Mouse (Mus musculus): ENCODE data around the gene Arid1a. TPM values are rescaled to one million over a fixed set of nuclear protein-coding genes. Genes with fewer than 3 reads are reported as not detected.

Gene Arid1a
- polyA plus RNA-seq, 1 experiment from 2014 or later = 7.6 TPM

DNA sequence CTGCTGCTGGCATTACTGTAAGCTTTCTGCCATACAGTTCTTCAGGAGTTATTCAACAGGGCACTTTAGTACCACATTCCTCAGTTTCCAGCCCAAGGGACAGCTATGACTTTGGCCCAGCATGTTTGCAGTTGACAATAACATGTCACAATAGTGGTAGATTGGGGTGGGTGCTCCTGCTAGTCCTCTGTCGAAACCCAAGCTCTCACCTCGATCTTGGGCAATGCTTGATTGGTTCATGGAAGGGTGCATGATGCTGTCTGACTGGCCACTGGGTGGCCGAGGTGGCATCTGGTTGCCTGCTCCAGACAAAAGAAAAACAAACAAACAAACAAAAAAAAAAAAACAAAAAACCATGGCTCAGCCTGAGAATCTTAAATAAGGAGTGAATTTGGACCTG is 61.2 kb downstream of the Arid1a start:
- H3K27ac ChIP-seq (replicated peaks) = no peak overlapping the region
- no peaks in the 10 kb centered on the region for H3K4me1 ChIP-seq (replicated peaks)
- no peak for ATAC-seq (ENCODE audit: insufficient read depth)
- 74% methylated on average over 3 of the region's 3 CpGs for WGBS (ENCODE audit: insufficient replicate concordance)
- no peak overlapping the region for H3K4me2 ChIP-seq
- H3K9me3 ChIP-seq (replicated peaks) = no peaks in the 10 kb centered on the region
- H3K9ac ChIP-seq = no peak overlapping the region
- no peak overlapping the region for H3K4me3 ChIP-seq (replicated peaks)
- peaks cover 94% of the 10 kb centered on the region for H3K36me3 ChIP-seq (replicated peaks)
- no peaks in the 10 kb centered on the region for H3K27me3 ChIP-seq

- 52% methylated on average over 5 of the region's 5 CpGs for WGBS (ENCODE audit: insufficient replicate concordance)
- H3K27ac ChIP-seq (replicated peaks) = no peak overlapping the region
- H3K36me3 ChIP-seq (replicated peaks) = peaks cover 100% of the 10 kb centered on the region
Observed at GRCm38 (mm10) chr4:133690252-133690651, 66.3 kb downstream of the Arid1a start.

GRCm38 (mm10) chr4:133688417-133689067 is 68.0 kb downstream of the Arid1a start:
- Histone ChIP-seq H3K4me1 (replicated peaks) (peaks cover 6% of the 10 kb centered on the region; the same call in 1 of the 2 replicates), H3K4me3 (replicated peaks) (no peak overlapping the region), H3K27me3 (no peaks in the 10 kb centered on the region), H3K9ac (no peak overlapping the region), H3K9me3 (replicated peaks) (no peaks in the 10 kb centered on the region), H3K4me2 (no peak overlapping the region), H3K36me3 (replicated peaks) (peaks cover 100% of the 10 kb centered on the region), H3K27ac (replicated peaks) (no peak overlapping the region)
- WGBS (ENCODE audit: insufficient replicate concordance) = 85% methylated on average over 7 of the region's 7 CpGs
- ATAC-seq (ENCODE audit: insufficient read depth) = 0 out of 2 replicates have a peak, but pooled peaks have one; percentile 26

More at GRCm38 (mm10) chr4:133690252-133690651, 66.3 kb downstream of the Arid1a start:
- Histone ChIP-seq H3K4me3 (replicated peaks) (no peak overlapping the region), H3K9ac (no peak overlapping the region), H3K4me1 (replicated peaks) (peaks cover 6% of the 10 kb centered on the region; the same call in 1 of the 2 replicates), H3K9me3 (replicated peaks) (no peaks in the 10 kb centered on the region), H3K27me3 (no peaks in the 10 kb centered on the region), H3K4me2 (no peak overlapping the region)
- ATAC-seq (ENCODE audit: insufficient read depth) = no peak

DNA sequence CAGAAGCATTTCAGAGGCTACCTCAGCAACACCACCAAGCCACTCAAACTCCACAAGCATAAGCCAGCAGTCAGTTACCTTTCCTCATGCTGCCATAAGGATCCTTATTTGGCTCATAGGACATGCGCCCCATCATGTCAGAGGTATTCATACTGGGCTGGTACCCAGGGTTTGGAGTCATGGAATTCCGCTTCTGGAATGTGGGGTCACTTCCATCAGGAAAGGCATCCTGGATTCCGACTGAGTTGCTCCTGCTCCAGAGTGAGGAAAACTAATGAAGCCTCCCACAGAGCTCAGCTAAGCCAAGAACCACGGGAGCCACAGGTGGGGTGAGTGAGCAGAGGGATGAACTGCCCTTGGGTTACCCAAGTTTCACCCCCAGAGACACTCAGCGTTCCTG is 69.4 kb downstream of the Arid1a start:
- Histone ChIP-seq H3K27ac (replicated peaks) (no peak overlapping the region), H3K4me1 (replicated peaks) (peaks cover 6% of the 10 kb centered on the region; the same call in 1 of the 2 replicates), H3K36me3 (replicated peaks) (peaks cover 100% of the 10 kb centered on the region), H3K9ac (no peak overlapping the region), H3K27me3 (no peaks in the 10 kb centered on the region), H3K4me3 (replicated peaks) (no peak overlapping the region), H3K9me3 (replicated peaks) (no peaks in the 10 kb centered on the region), H3K4me2 (no peak overlapping the region)
- WGBS (ENCODE audit: insufficient replicate concordance) = 82% methylated on average over 5 of the region's 5 CpGs
- no peak for ATAC-seq (ENCODE audit: insufficient read depth)

DNA sequence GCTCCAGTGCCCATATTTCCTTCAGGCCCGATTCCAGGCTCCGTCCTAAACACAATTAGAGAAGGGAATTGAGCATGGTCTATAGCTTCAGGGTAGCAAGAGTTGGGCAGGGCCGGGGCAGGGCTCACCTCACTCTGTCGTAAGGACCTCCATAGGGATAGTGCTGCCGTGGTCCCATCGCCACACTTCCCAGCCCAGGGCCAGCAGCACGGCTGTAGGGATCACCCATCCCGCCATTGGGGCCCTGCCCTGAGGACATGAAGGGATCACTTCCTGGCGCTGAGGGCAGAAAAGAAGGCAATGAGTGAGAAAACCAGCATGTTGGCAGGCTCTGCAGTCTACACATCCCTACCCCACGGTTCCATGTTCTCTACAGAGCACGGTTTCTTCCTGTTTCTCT is 70.1 kb downstream of the Arid1a start:
- H3K9me3 ChIP-seq (replicated peaks) = no peaks in the 10 kb centered on the region
- H3K4me2 ChIP-seq = no peak overlapping the region
- no peak overlapping the region for H3K4me3 ChIP-seq (replicated peaks)
- H3K27me3 ChIP-seq = no peaks in the 10 kb centered on the region
- H3K9ac ChIP-seq = no peak overlapping the region
- 86% methylated on average over 11 of the region's 11 CpGs for WGBS (ENCODE audit: insufficient replicate concordance)
- peaks cover 100% of the 10 kb centered on the region for H3K36me3 ChIP-seq (replicated peaks)
- no peak overlapping the region for H3K27ac ChIP-seq (replicated peaks)
- peaks cover 6% of the 10 kb centered on the region; the same call in 1 of the 2 replicates for H3K4me1 ChIP-seq (replicated peaks)
- ATAC-seq (ENCODE audit: insufficient read depth) = no peak

DNA sequence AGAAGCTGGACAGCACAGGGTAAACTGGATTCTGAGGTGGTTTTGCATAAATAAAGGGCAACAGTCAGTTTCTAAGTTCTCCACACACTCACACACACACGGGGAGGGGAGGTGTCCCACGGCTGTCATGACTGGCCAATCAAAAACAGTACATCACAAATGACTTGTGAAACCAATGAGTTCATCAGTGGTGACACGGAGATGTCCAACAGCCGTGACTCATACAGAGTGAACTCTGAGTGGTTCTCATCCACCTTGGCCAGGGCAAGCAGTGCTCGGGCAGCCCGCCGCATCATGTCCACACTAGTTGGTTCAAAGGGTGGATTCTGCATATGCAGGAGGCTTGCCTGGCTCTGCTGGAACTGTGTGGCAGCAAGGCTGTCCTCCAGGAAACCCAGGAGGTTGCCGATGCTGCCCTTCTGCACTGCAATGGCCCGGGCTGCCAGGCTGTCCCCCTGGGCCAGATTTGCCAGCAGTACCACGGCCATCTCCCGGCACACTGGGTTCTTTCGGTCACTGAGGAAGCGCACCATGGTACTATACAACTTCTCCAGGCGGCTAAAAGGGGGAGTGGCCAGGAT is 76.3 kb downstream of the Arid1a start:
- Histone ChIP-seq H3K36me3 (replicated peaks) (peaks cover 69% of the 10 kb centered on the region), H3K9ac (no peak overlapping the region), H3K27me3 (no peaks in the 10 kb centered on the region), H3K4me1 (replicated peaks) (peaks cover 28% of the 10 kb centered on the region), H3K4me3 (replicated peaks) (no peak overlapping the region), H3K4me2 (no peak overlapping the region), H3K9me3 (replicated peaks) (no peaks in the 10 kb centered on the region), H3K27ac (replicated peaks) (no peak overlapping the region)
- 84% methylated on average over 14 of the region's 14 CpGs for WGBS (ENCODE audit: insufficient replicate concordance)
- no peak for ATAC-seq (ENCODE audit: insufficient read depth)

DNA sequence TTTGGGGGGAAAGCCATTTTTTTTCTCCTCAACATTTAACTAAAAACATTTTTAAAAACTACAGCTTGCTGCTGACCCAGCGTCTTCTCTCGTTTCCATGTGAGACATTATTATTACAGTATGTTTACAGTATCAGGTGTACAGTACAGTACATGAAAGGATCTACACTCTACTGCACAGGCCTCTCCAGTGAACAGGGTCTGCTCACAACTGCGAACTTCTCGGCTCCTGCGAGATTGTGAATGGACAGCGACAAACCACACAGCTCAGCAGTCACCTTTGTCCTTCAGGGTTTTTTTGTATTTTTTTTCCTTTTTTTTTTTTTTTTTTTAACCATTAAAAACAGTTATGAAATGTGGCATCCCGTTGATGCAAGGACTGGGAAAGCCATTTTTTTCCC is 76.9 kb downstream of the Arid1a start:
- Histone ChIP-seq H3K9ac (no peak overlapping the region), H3K27ac (replicated peaks) (no peak overlapping the region)
- WGBS (ENCODE audit: insufficient replicate concordance) = 85% methylated on average over 7 of the region's 7 CpGs

GRCm38 (mm10) chr4:133677266-133677665 is 79.3 kb downstream of the Arid1a start:
- H3K9me3 ChIP-seq (replicated peaks) = no peaks in the 10 kb centered on the region
- H3K4me2 ChIP-seq = no peak overlapping the region
- 35% methylated on average over 7 of the region's 7 CpGs for WGBS (ENCODE audit: insufficient replicate concordance)
- H3K9ac ChIP-seq = no peak overlapping the region
- H3K27ac ChIP-seq (replicated peaks) = no peak overlapping the region
- peaks cover 39% of the 10 kb centered on the region for H3K36me3 ChIP-seq (replicated peaks)
- H3K27me3 ChIP-seq = no peaks in the 10 kb centered on the region
- no peak for ATAC-seq (ENCODE audit: insufficient read depth)
- peaks cover 55% of the 10 kb centered on the region for H3K4me1 ChIP-seq (replicated peaks)
- H3K4me3 ChIP-seq (replicated peaks) = no peak overlapping the region

More for the DNA sequence above, 76.9 kb downstream of the Arid1a start:
- Histone ChIP-seq H3K27me3 (no peaks in the 10 kb centered on the region), H3K9me3 (replicated peaks) (no peaks in the 10 kb centered on the region), H3K4me1 (replicated peaks) (peaks cover 35% of the 10 kb centered on the region), H3K4me2 (no peak overlapping the region), H3K4me3 (replicated peaks) (no peak overlapping the region), H3K36me3 (replicated peaks) (peaks cover 62% of the 10 kb centered on the region)
- no peak for ATAC-seq (ENCODE audit: insufficient read depth)

GRCm38 (mm10) chr4:133676189-133676588 is 80.4 kb downstream of the Arid1a start:
- no peak for ATAC-seq (ENCODE audit: insufficient read depth)
- Histone ChIP-seq H3K27ac (replicated peaks) (peak overlapping the region; percentile 98), H3K9ac (no peak overlapping the region), H3K27me3 (no peaks in the 10 kb centered on the region), H3K36me3 (replicated peaks) (peaks cover 28% of the 10 kb centered on the region), H3K9me3 (replicated peaks) (no peaks in the 10 kb centered on the region), H3K4me1 (replicated peaks) (peaks cover 64% of the 10 kb centered on the region), H3K4me2 (no peak overlapping the region), H3K4me3 (replicated peaks) (no peak overlapping the region)
- WGBS (ENCODE audit: insufficient replicate concordance) = 28% methylated on average over 3 of the region's 3 CpGs

DNA sequence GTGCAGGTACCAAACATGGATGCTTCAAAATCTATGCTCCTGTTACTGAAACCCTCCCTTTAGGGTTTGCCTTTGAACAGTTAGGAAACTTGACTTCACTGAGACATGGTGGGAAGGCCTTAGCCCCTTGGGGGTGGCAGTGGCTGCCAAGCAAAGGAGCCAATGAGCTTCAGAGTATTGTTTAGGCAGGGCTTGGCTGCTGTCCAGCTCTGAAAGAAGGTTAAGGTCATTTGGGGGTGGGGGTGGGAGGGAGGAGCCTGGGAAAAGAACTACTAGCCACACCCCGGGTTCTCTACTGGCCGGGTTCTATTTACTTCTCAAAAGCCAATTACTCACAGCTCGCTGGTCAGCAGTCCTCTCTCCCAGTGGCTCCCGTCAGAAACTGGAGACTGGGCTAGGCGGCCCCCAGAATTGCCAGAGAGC is 81.0 kb downstream of the Arid1a start:
- H3K9me3 ChIP-seq (replicated peaks) = no peaks in the 10 kb centered on the region
- 23% methylated on average over 5 of the region's 5 CpGs for WGBS (ENCODE audit: insufficient replicate concordance)
- H3K36me3 ChIP-seq (replicated peaks) = peaks cover 22% of the 10 kb centered on the region
- no peak overlapping the region for H3K4me3 ChIP-seq (replicated peaks)
- H3K27me3 ChIP-seq = no peaks in the 10 kb centered on the region
- no peak overlapping the region for H3K9ac ChIP-seq
- peaks cover 69% of the 10 kb centered on the region for H3K4me1 ChIP-seq (replicated peaks)
- H3K27ac ChIP-seq (replicated peaks) = peak overlapping the region; percentile 98
- H3K4me2 ChIP-seq = no peak overlapping the region
- peak; percentile 11 for ATAC-seq (ENCODE audit: insufficient read depth)

GRCm38 (mm10) chr4:133674331-133674695 is 82.3 kb downstream of the Arid1a start:
- Histone ChIP-seq H3K9me3 (replicated peaks) (no peaks in the 10 kb centered on the region), H3K36me3 (replicated peaks) (peaks cover 9% of the 10 kb centered on the region), H3K27me3 (no peaks in the 10 kb centered on the region), H3K9ac (peak overlapping the region; percentile 93; the same call in 1 of the 2 replicates), H3K4me2 (peak overlapping the region; percentile 90), H3K4me1 (replicated peaks) (peaks cover 81% of the 10 kb centered on the region), H3K4me3 (replicated peaks) (peak overlapping the region; percentile 77; the same call in 1 of the 2 replicates), H3K27ac (replicated peaks) (peak overlapping the region; percentile 98)
- no peak for ATAC-seq (ENCODE audit: insufficient read depth)
- 22% methylated on average over 8 of the region's 8 CpGs for WGBS (ENCODE audit: insufficient replicate concordance)

Measured in liver, embryonic 15.5 days (tissue).